Mouse (Mus musculus): ENCODE measurements around the gene Olfr1222. TPM values are rescaled to one million over a fixed set of nuclear protein-coding genes. Genes with fewer than 3 reads are reported as not detected.

Gene Olfr1222
- not detected in 2 replicates for polyA plus RNA-seq (2012; rRNA removed)

GRCm38 (mm10) chr2:89132954-89133353, at the start of gene Olfr1222:
Olfr1222 (minus strand) TSS chr2:89133054.

GRCm38 (mm10) chr2:89174569-89174968, 41.7 kb upstream of the Olfr1222 start, which contains the start of gene Olfr1225:
Olfr1225 (minus strand) TSS chr2:89174669.

GRCm38 (mm10) chr2:89163991-89164390, 31.1 kb upstream of the Olfr1222 start, which contains the start of gene Olfr1224-ps1:
Olfr1224-ps1 (minus strand) TSS chr2:89164091.

GRCm38 (mm10) chr2:89151460-89151859, 18.6 kb upstream of the Olfr1222 start, which contains the start of gene Olfr1223:
Olfr1223 (minus strand) TSS chr2:89151560.

GRCm38 (mm10) chr2:89117183-89117582, 15.7 kb downstream of the Olfr1222 start, which contains the start of gene Olfr1221:
Olfr1221 (minus strand) TSS chr2:89117283.

GRCm38 (mm10) chr2:89106735-89107134, 26.1 kb downstream of the Olfr1222 start, which contains the start of gene Olfr1220:
Olfr1220 (minus strand) TSS chr2:89106835.

GRCm38 (mm10) chr2:89083413-89083812, 49.4 kb downstream of the Olfr1222 start, which contains the start of gene Olfr1219:
Olfr1219 (minus strand) TSS chr2:89083513.

Other genes starting within 250 kb of the Olfr1222 start
- gene Olfr1208, start 230.7 kb downstream of the Olfr1222 start, polyA plus RNA-seq (2012; rRNA removed): not detected in 2 replicates
- not detected in 2 replicates for gene Olfr1209, start 217.9 kb downstream of the Olfr1222 start, polyA plus RNA-seq (2012; rRNA removed)
- not detected in 2 replicates for gene Olfr1211, start 194.9 kb downstream of the Olfr1222 start, polyA plus RNA-seq (2012; rRNA removed)
- gene Olfr1212, start 179.1 kb downstream of the Olfr1222 start, polyA plus RNA-seq (2012; rRNA removed): not detected in 2 replicates
- gene Gm13762, start 152.8 kb downstream of the Olfr1222 start, polyA plus RNA-seq (2012; rRNA removed): not detected in 2 replicates
- not detected in 2 replicates for gene Olfr1214, start 140.4 kb downstream of the Olfr1222 start, polyA plus RNA-seq (2012; rRNA removed)
- gene Olfr1215, start 126.1 kb downstream of the Olfr1222 start, polyA plus RNA-seq (2012; rRNA removed): not detected in 2 replicates
- gene Olfr1216, start 114.7 kb downstream of the Olfr1222 start, polyA plus RNA-seq (2012; rRNA removed): not detected in 2 replicates
- not detected in 2 replicates for gene Olfr1217, start 101.0 kb downstream of the Olfr1222 start, polyA plus RNA-seq (2012; rRNA removed)
- gene Olfr1218, start 71.9 kb downstream of the Olfr1222 start, polyA plus RNA-seq (2012; rRNA removed): not detected in 2 replicates
- gene Olfr1219, start 49.5 kb downstream of the Olfr1222 start, polyA plus RNA-seq (2012; rRNA removed): not detected in 2 replicates
- not detected in 2 replicates for gene Olfr1220, start 26.2 kb downstream of the Olfr1222 start, polyA plus RNA-seq (2012; rRNA removed)
- gene Olfr1221, start 15.8 kb downstream of the Olfr1222 start, polyA plus RNA-seq (2012; rRNA removed): not detected in 2 replicates
- gene Olfr1223, start 18.5 kb upstream of the Olfr1222 start, polyA plus RNA-seq (2012; rRNA removed): not detected in 2 replicates
- gene Olfr1224-ps1, start 31.0 kb upstream of the Olfr1222 start, polyA plus RNA-seq (2012; rRNA removed): not detected in 2 replicates
- gene Olfr1225, start 41.6 kb upstream of the Olfr1222 start, polyA plus RNA-seq (2012; rRNA removed): not detected in 2 replicates
- gene Olfr1226, start 67.0 kb upstream of the Olfr1222 start, polyA plus RNA-seq (2012; rRNA removed): not detected in 2 replicates
- not detected in 2 replicates for gene Olfr1228, start 121.0 kb upstream of the Olfr1222 start, polyA plus RNA-seq (2012; rRNA removed)
- not detected in 2 replicates for gene Olfr1229, start 155.0 kb upstream of the Olfr1222 start, polyA plus RNA-seq (2012; rRNA removed)
- gene Olfr1230, start 164.2 kb upstream of the Olfr1222 start, polyA plus RNA-seq (2012; rRNA removed): not detected in 2 replicates
- gene Olfr1231, start 174.0 kb upstream of the Olfr1222 start, polyA plus RNA-seq (2012; rRNA removed): not detected in 2 replicates
- not detected in 2 replicates for gene Olfr1232, start 196.6 kb upstream of the Olfr1222 start, polyA plus RNA-seq (2012; rRNA removed)
- not detected in 2 replicates for gene Olfr1233, start 209.3 kb upstream of the Olfr1222 start, polyA plus RNA-seq (2012; rRNA removed)
- not detected in 2 replicates for gene Olfr1234, start 231.8 kb upstream of the Olfr1222 start, polyA plus RNA-seq (2012; rRNA removed)